Mouse (Mus musculus): ENCODE measurements at regions not wholly inside any gene's neighbourhood (a gene's known extent, or its start where the extent isn't known, plus 50 kb on each side); places are given as distances from the start of the nearest gene placed in this dataset.

GRCm38 (mm10) chr6:33117877-33118276, 57.8 kb upstream of the Chchd3 start:
- no peak for DNase-seq (ENCODE audit: low spot score)

GRCm38 (mm10) chr6:33120581-33120980, 60.5 kb upstream of the Chchd3 start:
- no peak for DNase-seq (ENCODE audit: low spot score)

GRCm38 (mm10) chr6:33126574-33126973, 66.5 kb upstream of the Chchd3 start:
- no peak for DNase-seq (ENCODE audit: low spot score)

GRCm38 (mm10) chr6:33136906-33137305, 76.8 kb upstream of the Chchd3 start:
- DNase-seq (ENCODE audit: low spot score): no peak

GRCm38 (mm10) chr6:33137823-33138222, 77.8 kb upstream of the Chchd3 start:
- no peak for DNase-seq (ENCODE audit: low spot score)

- no peak for DNase-seq (ENCODE audit: low spot score)
Observed at GRCm38 (mm10) chr6:33166479-33166878, 82.4 kb upstream of the Exoc4 start.

- DNase-seq (ENCODE audit: low spot score): no peak
Observed at GRCm38 (mm10) chr6:33173606-33174005, 75.3 kb upstream of the Exoc4 start.

GRCm38 (mm10) chr6:33174616-33175015, 74.3 kb upstream of the Exoc4 start:
- DNase-seq (ENCODE audit: low spot score): no peak

- DNase-seq (ENCODE audit: low spot score): no peak
Observed at GRCm38 (mm10) chr6:33189521-33190246, 59.2 kb upstream of the Exoc4 start.

- DNase-seq (ENCODE audit: low spot score): peak; percentile 38
Observed at GRCm38 (mm10) chr6:33193823-33194222, 55.1 kb upstream of the Exoc4 start.

Data from spleen, adult 12 weeks (tissue).